Mouse (Mus musculus) midbrain, postnatal 0 days (tissue): ENCODE data around the gene Pnma5. TPM values are rescaled to one million over a fixed set of nuclear protein-coding genes. Genes with fewer than 3 reads are reported as not detected.
"Not testable (repeated sequence)": the region's sequence is repeated elsewhere in the genome, so short reads cannot be mapped to it uniquely, and the experiment has no call there.

Experiments used
- ATAC-seq: fragments of 200-750 bp; cut with Nextera tagmentation; 2 replicates; pipeline ENCODE4 v1.8.0; 2017; ENCODE audit warnings: moderate number of reproducible peaks, mild to moderate bottlenecking, moderate TSS enrichment, moderate library complexity; ENCODE audit not compliant: low FRiP score
- DNase-seq: peaks from one replicate; pipeline ENCODE4 v3.0.0-alpha.2; 2015; ENCODE audit warnings: low spot score
- H3K27ac ChIP-seq: fragments of 300-500 bp; sonication (generic); 2 replicates; pipeline ENCODE4 v1.5.1; 2014; ENCODE audit warnings: low read depth, mild to moderate bottlenecking, low read length, mixed read lengths
- H3K27me3 ChIP-seq: fragments of 300-500 bp; sonication (generic); 2 replicates; pipeline ENCODE4 v1.6.1; 2014; ENCODE audit warnings: low read length, control low read depth, mixed read lengths; ENCODE audit not compliant: insufficient read depth
- H3K36me3 ChIP-seq: fragments of 300-500 bp; sonication (generic); 2 replicates; pipeline ENCODE4 v1.6.1; 2014; ENCODE audit warnings: low read length, control low read depth, mixed read lengths; ENCODE audit not compliant: insufficient read depth
- H3K4me1 ChIP-seq: fragments of 300-500 bp; sonication (generic); 2 replicates; pipeline ENCODE4 v1.6.1; 2014; ENCODE audit warnings: mild to moderate bottlenecking, control low read depth, antibody characterized with exemption, low read length, mixed read lengths; ENCODE audit not compliant: insufficient read depth
- H3K4me2 ChIP-seq: fragments of 300-500 bp; sonication (generic); 2 replicates; pipeline ENCODE4 v1.6.1; 2014; ENCODE audit warnings: low read depth, mild to moderate bottlenecking, low read length, mixed read lengths; ENCODE audit not compliant: poor library complexity, severe bottlenecking
- H3K4me3 ChIP-seq: fragments of 300-500 bp; sonication (generic); 2 replicates; pipeline ENCODE4 v1.5.1; 2014; ENCODE audit warnings: low read depth, mild to moderate bottlenecking, low read length, moderate library complexity
- H3K9ac ChIP-seq: fragments of 300-500 bp; sonication (generic); replicated peaks from 2 replicates; pipeline ENCODE4 v1.6.1; 2014; ENCODE audit warnings: mild to moderate bottlenecking, low read length, moderate library complexity, mixed read lengths; ENCODE audit not compliant: poor library complexity, severe bottlenecking
- H3K9me3 ChIP-seq: fragments of 300-500 bp; sonication (generic); 2 replicates; pipeline ENCODE4 v1.6.1; 2016; ENCODE audit warnings: low read length, control low read depth
- CTCF ChIP-seq: IDR thresholded peaks from 2 replicates; pipeline ENCODE4 v1.5.1; 2016; ENCODE audit warnings: antibody characterized with exemption, mild to moderate bottlenecking
- WGBS: fragments of 180-500 bp; shearing (Covaris S2); extraction: QIAGEN DNeasy Blood & Tissue Kit; methylation state at CpG from one replicate; pipeline ENCODE4 v1.1.7; 2014; 5-methylcytosine and 5-hydroxymethylcytosine counted together
- polyA plus RNA-seq: library from polyadenylated mRNA; unstranded; fragments of >200 nt; fragmentation: Nextera tagmentation; extraction: Ambion mirVana; gene quantifications from 2 replicates; pipeline ENCODE4 v1.2.1, GENCODE M21; 2015
- total RNA-seq: library from RNA; depleted of rRNA; stranded (reverse); fragments of >200 nt; gene quantifications from 2 replicates; pipeline ENCODE4 v1.2.3, GENCODE M21; 2014; rRNA removed

Gene Pnma5
- total RNA-seq, result 0.27 and 0.57 TPM in 2 replicates
- polyA plus RNA-seq, result 0.31 and 0.37 TPM in 2 replicates

DNA sequence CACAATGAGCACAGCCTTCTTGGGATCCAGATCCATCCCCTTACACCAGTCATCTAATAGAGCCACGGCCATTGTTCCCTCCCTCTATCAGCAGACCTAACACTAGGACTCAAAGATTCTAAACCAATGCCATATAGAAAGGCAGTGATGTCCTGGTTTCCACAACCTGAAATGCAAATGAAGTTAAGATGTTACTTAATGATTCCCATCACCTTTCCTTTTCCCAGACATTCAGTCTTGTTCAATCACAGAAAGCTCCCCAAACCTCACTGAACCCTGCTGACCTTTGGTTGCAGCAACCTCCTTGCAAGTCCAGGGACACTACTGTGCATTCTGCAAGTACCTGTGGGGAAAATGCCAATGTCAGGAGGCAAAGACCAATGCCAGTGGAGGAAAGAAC lies at the start of gene Pnma5:
Gene Pnma5, minus strand, starts transcription at position 101 of the 400 bp plus-strand sequence.
- no peaks in the 10 kb centered on the region for H3K4me1 ChIP-seq
- no peaks in the 10 kb centered on the region for H3K9me3 ChIP-seq
- no peak for TF ChIP-seq CTCF
- H3K4me3 ChIP-seq, result no peak within 1 kb of the TSS
- DNase-seq, result no peak
- no peak within 1 kb of the TSS for H3K9ac ChIP-seq
- ATAC-seq, result no peak
- no peaks in the 10 kb centered on the region for H3K27me3 ChIP-seq
- H3K4me2 ChIP-seq, result no peak within 1 kb of the TSS
- 78% methylated on average over 1 of the region's 1 CpGs for WGBS
- no peak within 1 kb of the TSS for H3K27ac ChIP-seq
- no peaks in the 10 kb centered on the region for H3K36me3 ChIP-seq

DNA sequence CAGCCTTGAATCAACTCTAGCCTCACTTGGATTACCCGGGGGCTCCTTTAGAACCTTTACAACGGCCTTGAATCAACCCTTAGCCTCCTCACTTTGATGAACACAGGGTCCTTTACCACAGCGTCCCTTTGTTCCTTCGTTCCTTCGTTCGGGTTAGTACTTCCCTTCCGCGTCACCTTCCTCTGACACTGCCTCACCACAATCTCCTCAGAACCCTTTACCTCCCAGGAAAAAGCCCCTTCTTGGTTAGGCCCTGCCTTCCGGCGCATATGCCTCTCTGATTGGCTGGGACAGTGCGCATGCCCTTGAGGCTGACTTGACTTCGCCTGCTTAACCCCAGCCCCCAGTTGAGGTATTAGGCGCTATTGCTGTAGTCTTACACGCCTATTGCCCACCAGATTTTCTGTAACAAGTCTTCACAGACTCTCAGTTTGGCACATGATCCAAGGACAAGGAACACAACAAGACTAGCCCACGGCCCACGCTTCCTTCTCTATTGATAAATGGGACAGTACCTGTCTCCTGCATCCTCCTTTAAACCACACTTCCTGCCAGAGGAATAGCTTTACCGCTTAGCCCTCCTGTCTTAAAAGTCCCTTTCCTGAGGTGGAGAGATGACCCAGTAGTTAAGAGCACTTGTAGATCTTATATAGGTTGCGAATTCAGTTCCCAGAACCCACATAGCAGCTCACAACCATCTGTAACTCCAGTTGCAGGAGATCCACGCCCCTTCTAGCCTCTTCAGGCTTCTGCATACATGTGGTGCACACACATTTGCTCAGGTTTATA lies 45.6 kb upstream of the Pnma5 start, which contains the start of gene Xlr4a:
Gene Xlr4a, minus strand, starts transcription at position 212 of the 789 bp plus-strand sequence.
- ATAC-seq, H3K27me3 ChIP-seq, DNase-seq, H3K27ac ChIP-seq, H3K4me1 ChIP-seq, H3K9ac ChIP-seq, H3K4me3 ChIP-seq, H3K4me2 ChIP-seq, H3K36me3 ChIP-seq, H3K9me3 ChIP-seq: not testable (repeated sequence)
- 88% methylated on average over 18 of the region's 19 CpGs for WGBS

DNA sequence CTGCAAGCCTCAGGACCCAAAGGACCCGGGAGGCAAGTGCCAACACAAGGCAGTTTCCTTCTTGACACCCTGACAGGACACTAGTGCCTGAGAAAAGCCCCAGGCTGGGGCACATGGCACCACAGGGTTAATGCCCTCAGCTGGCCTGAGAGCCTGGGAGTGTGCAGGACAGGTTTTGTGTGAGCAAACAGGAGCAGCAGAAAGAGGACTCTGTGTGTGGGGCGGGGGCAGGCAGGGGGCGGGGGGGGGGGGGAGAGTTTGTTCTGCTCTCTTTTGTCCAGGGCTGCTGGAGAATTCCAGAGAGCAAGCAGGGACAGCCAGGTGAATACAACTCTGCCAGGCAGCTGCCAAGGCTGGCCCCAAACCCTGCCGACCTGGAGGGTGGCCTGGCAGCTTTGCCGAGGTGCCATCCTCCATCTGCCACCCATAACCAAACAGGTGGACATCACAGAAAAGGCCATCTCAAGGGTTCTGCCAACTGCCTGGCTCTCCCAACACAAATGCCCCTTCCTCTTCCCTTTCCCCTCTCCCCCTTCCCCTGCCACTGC lies 29.9 kb upstream of the Pnma5 start:
- not testable (repeated sequence) for H3K9ac ChIP-seq, H3K4me3 ChIP-seq, H3K36me3 ChIP-seq, H3K4me1 ChIP-seq, ATAC-seq, DNase-seq, H3K27ac ChIP-seq, H3K9me3 ChIP-seq, H3K4me2 ChIP-seq, H3K27me3 ChIP-seq
- WGBS, result no CpG with 5 or more reads among the region's 5 CpGs

- no peak for TF ChIP-seq CTCF
- Histone ChIP-seq H3K4me3 (peak within 1 kb of the TSS; percentile 41), H3K9ac (peak within 1 kb of the TSS; percentile 63), H3K9me3 (no peaks in the 10 kb centered on the region), H3K36me3 (no peaks in the 10 kb centered on the region), H3K4me2 (peak within 1 kb of the TSS; percentile 60), H3K4me1 (no peaks in the 10 kb centered on the region), H3K27ac (peak within 1 kb of the TSS; percentile 57; the same call in 1 of the 2 replicates), H3K27me3 (no peaks in the 10 kb centered on the region)
- 26% methylated on average over 7 of the region's 7 CpGs for WGBS
- DNase-seq (no peak), ATAC-seq (peak; percentile 58)
These were observed 27.5 kb upstream of the Pnma5 start, which contains the start of gene Pnma3 for GRCm38 (mm10) chrX:73064415-73064793. Gene Pnma3 (plus strand): TSS chrX:73064787.

DNA sequence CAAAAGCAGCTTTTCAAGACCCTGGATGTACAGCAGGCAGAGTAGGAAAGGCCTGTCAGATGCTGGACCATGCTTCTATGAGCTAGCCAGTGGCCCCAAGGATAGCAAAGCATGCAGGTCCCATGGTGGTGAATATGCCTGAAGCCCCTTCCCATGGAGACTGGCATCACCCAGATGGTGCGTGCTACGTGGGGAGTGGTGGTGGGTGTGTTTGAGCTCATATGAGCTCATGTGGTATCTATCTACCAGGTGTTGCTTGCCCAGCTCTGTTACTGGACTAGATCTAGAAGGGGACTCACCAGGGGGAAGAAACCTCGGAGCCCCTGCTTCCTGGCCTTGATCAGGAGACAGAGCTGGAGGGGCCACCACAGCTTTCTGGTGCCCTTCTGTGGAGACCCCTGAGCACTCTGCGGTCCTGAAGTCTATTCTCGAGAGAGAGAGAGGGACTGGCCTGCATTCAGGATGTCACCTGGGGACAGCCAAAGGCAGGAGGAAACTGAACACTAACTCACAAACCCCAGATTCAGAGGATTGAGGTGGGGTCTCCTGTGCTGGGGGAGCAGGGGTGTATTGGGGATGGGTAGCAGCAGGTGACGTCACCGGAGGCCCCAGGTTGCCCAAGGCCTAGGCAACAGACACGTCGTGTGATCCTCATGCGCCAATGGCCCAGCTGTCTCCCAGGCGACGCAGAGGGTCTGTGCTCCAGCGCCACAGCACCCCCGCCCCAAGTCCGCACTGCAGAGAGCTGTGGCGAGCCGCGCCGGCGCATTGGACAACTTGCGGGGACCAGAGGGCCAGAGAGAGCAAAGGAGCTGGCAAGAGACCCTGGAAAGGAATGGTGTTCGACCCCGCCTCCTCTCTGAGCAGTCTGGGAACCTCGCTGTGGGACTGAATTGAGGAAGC lies 26.9 kb upstream of the Pnma5 start:
- H3K4me1 ChIP-seq, result no peaks in the 10 kb centered on the region
- no peak for TF ChIP-seq CTCF
- peak; percentile 91 for ATAC-seq

More for the DNA sequence above, 26.9 kb upstream of the Pnma5 start:
- Histone ChIP-seq H3K9me3 (no peaks in the 10 kb centered on the region), H3K4me2 (peak overlapping the region; percentile 60), H3K9ac (peak overlapping the region; percentile 63), H3K4me3 (peak overlapping the region; percentile 41), H3K36me3 (no peaks in the 10 kb centered on the region), H3K27me3 (no peaks in the 10 kb centered on the region), H3K27ac (peak overlapping the region; percentile 57; the same call in 1 of the 2 replicates)
- DNase-seq, result peak; percentile 66
- WGBS, result 36% methylated on average over 23 of the region's 24 CpGs
